Mouse (Mus musculus) kidney, postnatal 0 days (tissue): Measurements from ENCODE around the gene Mthfd1l. TPM values are rescaled to one million over a fixed set of nuclear protein-coding genes. Genes with fewer than 3 reads are reported as not detected.
A peak's percentile ranks its signal among the peaks of the same experiment; 100 is the strongest.
"Not testable (repeated sequence)": the region's sequence is repeated elsewhere in the genome, so short reads cannot be mapped to it uniquely, and the experiment has no call there.

Experiments used
- ATAC-seq: fragments of 200-750 bp; cut with Nextera tagmentation; replicated peaks from 2 replicates; pipeline ENCODE4 v1.8.0; 2017; ENCODE audit warnings: low read depth, moderate number of reproducible peaks, moderate TSS enrichment, moderate library complexity; ENCODE audit not compliant: low FRiP score
- DNase-seq: peaks from one replicate; pipeline ENCODE4 v3.0.0-alpha.2; 2016; ENCODE audit warnings: low spot score
- H3K27ac ChIP-seq: fragments of 300-500 bp; sonication (generic); 2 replicates; pipeline ENCODE4 v1.5.1; 2014; ENCODE audit warnings: mild to moderate bottlenecking
- H3K27me3 ChIP-seq: fragments of 300-500 bp; sonication (generic); 2 replicates; pipeline ENCODE4 v1.6.1; 2014; ENCODE audit warnings: low read length, mixed read lengths; ENCODE audit not compliant: insufficient read depth
- H3K36me3 ChIP-seq: fragments of 300-500 bp; sonication (generic); 2 replicates; pipeline ENCODE4 v1.6.1; 2014; ENCODE audit warnings: low read length, mixed read lengths; ENCODE audit not compliant: insufficient read depth
- H3K4me1 ChIP-seq: fragments of 300-500 bp; sonication (generic); replicated peaks from 2 replicates; pipeline ENCODE4 v1.6.1; 2014; ENCODE audit warnings: antibody characterized with exemption, low read length, mixed read lengths; ENCODE audit not compliant: insufficient read depth
- H3K4me2 ChIP-seq: fragments of 300-500 bp; sonication (generic); 2 replicates; pipeline ENCODE4 v1.6.1; 2014; ENCODE audit warnings: mild to moderate bottlenecking, low read length, moderate library complexity, mixed read lengths
- H3K4me3 ChIP-seq: fragments of 300-500 bp; sonication (generic); replicated peaks from 2 replicates; pipeline ENCODE4 v1.5.1; 2014; ENCODE audit warnings: low read depth, low read length
- H3K9ac ChIP-seq: fragments of 300-500 bp; sonication (generic); 2 replicates; pipeline ENCODE4 v1.6.1; 2014; ENCODE audit warnings: low read depth, low read length
- H3K9me3 ChIP-seq: fragments of 300-500 bp; sonication (generic); replicated peaks from 2 replicates; pipeline ENCODE4 v1.6.1; 2016; ENCODE audit warnings: low read length, inconsistent platforms, mixed read lengths
- CTCF ChIP-seq: IDR thresholded peaks from 2 replicates; pipeline ENCODE4 v1.5.1; 2016; ENCODE audit warnings: antibody characterized with exemption, low read depth, mild to moderate bottlenecking, moderate library complexity
- WGBS: fragments of 180-500 bp; shearing (Covaris S2); extraction: QIAGEN DNeasy Blood & Tissue Kit; methylation state at CpG from one replicate; pipeline ENCODE4 v1.1.7; 2014; 5-methylcytosine and 5-hydroxymethylcytosine counted together
- polyA plus RNA-seq: library from polyadenylated mRNA; unstranded; fragments of >200 nt; fragmentation: Nextera tagmentation; extraction: Ambion mirVana; gene quantifications from 2 replicates; pipeline ENCODE4 v1.2.1, GENCODE M21; 2015

The Mthfd1l gene
- polyA plus RNA-seq, 1 experiment from 2014 or later: 9.1 TPM

- no peaks in the 10 kb centered on the region for H3K27me3 ChIP-seq
Observed at GRCm38 (mm10) chr10:4071069-4071844, 98.3 kb downstream of the Mthfd1l start.

GRCm38 (mm10) chr10:4071845-4072345, 99.0 kb downstream of the Mthfd1l start:
- 90% methylated on average over 6 of the region's 6 CpGs for WGBS
- no peak overlapping the region for H3K4me2 ChIP-seq
- H3K9ac ChIP-seq: no peak overlapping the region
- no peaks in the 10 kb centered on the region for H3K27me3 ChIP-seq
- no peaks in the 10 kb centered on the region for H3K9me3 ChIP-seq
- TF ChIP-seq CTCF: no peak
- ATAC-seq (no peak), DNase-seq (no peak)
- no peak overlapping the region for H3K27ac ChIP-seq
- H3K36me3 ChIP-seq: no peaks in the 10 kb centered on the region
- no peaks in the 10 kb centered on the region for H3K4me1 ChIP-seq
- H3K4me3 ChIP-seq: no peak overlapping the region

More at GRCm38 (mm10) chr10:4071069-4071844, 98.3 kb downstream of the Mthfd1l start:
- 83% methylated on average over 8 of the region's 8 CpGs for WGBS
- Histone ChIP-seq H3K27ac (no peak overlapping the region), H3K4me1 (no peaks in the 10 kb centered on the region), H3K4me2 (no peak overlapping the region), H3K9ac (no peak overlapping the region), H3K4me3 (no peak overlapping the region), H3K9me3 (no peaks in the 10 kb centered on the region), H3K36me3 (no peaks in the 10 kb centered on the region)
- no peak for ATAC-seq
- DNase-seq: no peak
- no peak for TF ChIP-seq CTCF

- H3K9me3 ChIP-seq, ATAC-seq, H3K36me3 ChIP-seq, H3K9ac ChIP-seq, DNase-seq, H3K27ac ChIP-seq, H3K27me3 ChIP-seq, H3K4me2 ChIP-seq, H3K4me3 ChIP-seq, H3K4me1 ChIP-seq: not testable (repeated sequence)
- 87% methylated on average over 4 of the region's 4 CpGs for WGBS
Observed at GRCm38 (mm10) chr10:4072491-4072890, 99.6 kb downstream of the Mthfd1l start.

- Histone ChIP-seq H3K36me3 (no peaks in the 10 kb centered on the region), H3K27me3 (no peaks in the 10 kb centered on the region), H3K27ac (peak overlapping the region; percentile 85; the same call in 1 of the 2 replicates), H3K4me3 (no peak overlapping the region), H3K9me3 (no peaks in the 10 kb centered on the region), H3K9ac (no peak overlapping the region), H3K4me1 (0 out of 2 replicates have a peak, but pooled peaks cover 7% of the 10 kb centered on the region), H3K4me2 (no peak overlapping the region)
- ATAC-seq (no peak), DNase-seq (no peak)
- TF ChIP-seq CTCF: no peak
- 64% methylated on average over 9 of the region's 9 CpGs for WGBS
Observed at GRCm38 (mm10) chr10:4078220-4078840, 105.4 kb downstream of the Mthfd1l start.

GRCm38 (mm10) chr10:4078979-4079630, 106.2 kb downstream of the Mthfd1l start:
- Histone ChIP-seq H3K36me3 (no peaks in the 10 kb centered on the region), H3K27ac (peak overlapping the region; percentile 85), H3K4me2 (0 out of 2 replicates have a peak overlapping the region, but pooled peaks have one; percentile 21), H3K9me3 (no peaks in the 10 kb centered on the region), H3K4me1 (0 out of 2 replicates have a peak, but pooled peaks cover 7% of the 10 kb centered on the region), H3K4me3 (no peak overlapping the region), H3K9ac (no peak overlapping the region), H3K27me3 (no peaks in the 10 kb centered on the region)
- TF ChIP-seq CTCF: no peak
- ATAC-seq: peak; percentile 21; the same call in 1 of the 2 replicates
- DNase-seq: peak; percentile 84
- 34% methylated on average over 8 of the region's 8 CpGs for WGBS

GRCm38 (mm10) chr10:4079643-4080244, 106.8 kb downstream of the Mthfd1l start:
- Histone ChIP-seq H3K9me3 (no peaks in the 10 kb centered on the region), H3K4me2 (peak overlapping the region; percentile 32; the same call in 1 of the 2 replicates), H3K36me3 (no peaks in the 10 kb centered on the region), H3K9ac (no peak overlapping the region; the same call in 1 of the 2 replicates), H3K27ac (peak overlapping the region; percentile 85), H3K4me1 (0 out of 2 replicates have a peak, but pooled peaks cover 7% of the 10 kb centered on the region), H3K4me3 (no peak overlapping the region), H3K27me3 (no peaks in the 10 kb centered on the region)
- DNase-seq: peak; percentile 94
- peak; percentile 42; the same call in 1 of the 2 replicates for ATAC-seq
- WGBS: 42% methylated on average over 15 of the region's 15 CpGs
- TF ChIP-seq CTCF: no peak
